Mouse (Mus musculus) E14TG2a.4 (cell line): ENCODE measurements at regions not wholly inside any gene's neighbourhood (a gene's known extent, or its start where the extent isn't known, plus 50 kb on each side); places are given as distances from the start of the nearest gene placed in this dataset.

Experiments used
- CTCF ChIP-seq: conservative IDR thresholded peaks from 2 replicates; pipeline ENCODE4 v1.5.1; 2014; ENCODE audit warnings: low read length
- NANOG ChIP-seq: IDR thresholded peaks from 2 replicates; pipeline ENCODE4 v1.6.1; 2014; ENCODE audit warnings: borderline replicate concordance, low read length, mixed read lengths
- POU5F1 ChIP-seq: IDR thresholded peaks from 2 replicates; pipeline ENCODE4 v1.6.1; 2014; ENCODE audit warnings: low read length, borderline replicate concordance

- TF ChIP-seq CTCF (no peak), POU5F1 (no peak), NANOG (no peak)
Observed at GRCm38 (mm10) chr10:83882119-83882890, 159.6 kb downstream of the 1500009L16Rik start.
